Mouse (Mus musculus): ENCODE data around the gene Fam210b. TPM values are rescaled to one million over a fixed set of nuclear protein-coding genes. Genes with fewer than 3 reads are reported as not detected.

Gene Fam210b
- polyA plus RNA-seq, 1 experiment: 20.6 TPM

GRCm38 (mm10) chr2:172349776-172350175 is 4.4 kb downstream of the Fam210b start:
- no peak for DNase-seq (ENCODE audit: low spot score)

- no peak for DNase-seq (ENCODE audit: low spot score)
These were observed 5.4 kb downstream of the Fam210b start for GRCm38 (mm10) chr2:172350773-172351172.

GRCm38 (mm10) chr2:172353218-172353617 is 7.9 kb downstream of the Fam210b start:
- DNase-seq (ENCODE audit: low spot score): no peak

GRCm38 (mm10) chr2:172354761-172355160 is 9.4 kb downstream of the Fam210b start:
- no peak for DNase-seq (ENCODE audit: low spot score)

- DNase-seq (ENCODE audit: low spot score): no peak
These were observed 10.5 kb downstream of the Fam210b start for GRCm38 (mm10) chr2:172355833-172356232.

GRCm38 (mm10) chr2:172363176-172363575 is 17.8 kb downstream of the Fam210b start:
- DNase-seq (ENCODE audit: low spot score): no peak

GRCm38 (mm10) chr2:172370411-172371223 is 25.3 kb downstream of the Fam210b start, which contains the start of the genes Aurka and Cstf1:
Gene Aurka (minus strand): TSS chr2:172370535.
Gene Cstf1 (plus strand): TSS chr2:172370681.
- peak; percentile 94 for DNase-seq (ENCODE audit: low spot score)

GRCm38 (mm10) chr2:172371258-172371657 is 25.9 kb downstream of the Fam210b start:
- DNase-seq (ENCODE audit: low spot score): no peak

- DNase-seq (ENCODE audit: low spot score): no peak
These were observed 31.2 kb downstream of the Fam210b start for GRCm38 (mm10) chr2:172376551-172376950.

GRCm38 (mm10) chr2:172376999-172377515 is 31.7 kb downstream of the Fam210b start:
- no peak for DNase-seq (ENCODE audit: low spot score)

GRCm38 (mm10) chr2:172378332-172378731 is 33.0 kb downstream of the Fam210b start:
- DNase-seq (ENCODE audit: low spot score): no peak

- no peak for DNase-seq (ENCODE audit: low spot score)
These were observed 35.1 kb downstream of the Fam210b start for GRCm38 (mm10) chr2:172380513-172380912.

GRCm38 (mm10) chr2:172381341-172381740 is 36.0 kb downstream of the Fam210b start:
- DNase-seq (ENCODE audit: low spot score): no peak

- DNase-seq (ENCODE audit: low spot score): no peak
These were observed 36.5 kb downstream of the Fam210b start for GRCm38 (mm10) chr2:172381898-172382297.

- DNase-seq (ENCODE audit: low spot score): no peak
These were observed 39.4 kb downstream of the Fam210b start for GRCm38 (mm10) chr2:172384715-172385114.

- DNase-seq (ENCODE audit: low spot score): no peak
These were observed 45.0 kb downstream of the Fam210b start for GRCm38 (mm10) chr2:172390341-172390740.

- DNase-seq (ENCODE audit: low spot score): no peak
These were observed 46.7 kb downstream of the Fam210b start for GRCm38 (mm10) chr2:172392041-172392521.

- no peak for DNase-seq (ENCODE audit: low spot score)
These were observed 48.2 kb downstream of the Fam210b start, which contains the start of gene Cass4 for GRCm38 (mm10) chr2:172393391-172394051. Gene Cass4 (plus strand): TSS chr2:172393794.

GRCm38 (mm10) chr2:172394052-172394392 is 48.7 kb downstream of the Fam210b start:
- DNase-seq (ENCODE audit: low spot score): no peak

- DNase-seq (ENCODE audit: low spot score): no peak
These were observed 49.3 kb downstream of the Fam210b start for GRCm38 (mm10) chr2:172394671-172395070.

- no peak for DNase-seq (ENCODE audit: low spot score)
These were observed 50.6 kb downstream of the Fam210b start for GRCm38 (mm10) chr2:172395961-172396360.

GRCm38 (mm10) chr2:172399901-172400300 is 54.5 kb downstream of the Fam210b start:
- no peak for DNase-seq (ENCODE audit: low spot score)

Data from urinary bladder, adult 2 months (tissue).